ENCODE assay signal across 8 mouse cellular contexts in the genomic region with DNA sequence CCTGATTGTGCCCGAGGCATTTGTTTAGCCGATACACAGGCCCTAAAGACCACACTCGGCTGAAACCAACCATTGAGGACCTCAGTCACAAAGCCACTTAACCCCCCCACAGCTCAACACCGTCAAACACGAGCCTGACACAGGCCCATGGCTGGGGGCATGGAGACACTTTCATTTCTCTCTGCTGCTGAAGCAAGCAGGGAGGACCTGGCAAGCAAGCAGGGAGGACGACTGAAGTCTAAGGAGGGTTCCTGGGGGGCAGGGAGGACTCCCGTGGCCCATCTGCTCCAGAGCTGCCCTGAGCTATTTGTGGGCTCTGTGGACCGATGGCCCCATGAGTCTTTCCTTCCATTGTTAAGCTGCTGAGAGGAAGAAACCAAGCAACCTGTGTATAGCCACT. TPM values are rescaled to one million over a fixed set of nuclear protein-coding genes. Genes with fewer than 3 reads are reported as not detected.
DNase-seq lines count a peak whose midpoint lies in the region; ATAC-seq and TF ChIP-seq lines count a peak whose summit lies in the region.

No protein-coding gene starts in this region.

- no peak for DNase-seq in lung, adult 2 months
- DNase-seq in limb, embryonic 14.5 days (ENCODE audit: low spot score) = no peak
- peak; percentile 62 for DNase-seq in splenic B cell, adult 2 months (ENCODE audit: low read depth, low spot score)
- no peak for DNase-seq in right cerebral cortex, postnatal 36 days (ENCODE audit: low spot score in 2 of 2)
- no peak for DNase-seq in layer of hippocampus, adult 18-20 months (ENCODE audit: low spot score in 2 of 2)

- H3K4me3 ChIP-seq in lung, embryonic 16.5 days (ENCODE audit: low read length) = peak overlapping the region; percentile 4; the same call in 1 of the 2 replicates
- no peak overlapping the region for H3K4me3 ChIP-seq in lung, adult 2 months (replicated peaks; ENCODE audit: extremely low read depth, low read depth, low read length)
- no peak overlapping the region for H3K4me3 ChIP-seq in forebrain, embryonic 13.5 days
- H3K4me3 ChIP-seq in limb, embryonic 14.5 days (replicated peaks; ENCODE audit: low read length) = no peak overlapping the region

- no peaks in the 10 kb centered on the region for H3K9me3 ChIP-seq in lung, embryonic 16.5 days (ENCODE audit: control insufficient read depth, low read length)
- no peaks in the 10 kb centered on the region for H3K9me3 ChIP-seq in forebrain, embryonic 13.5 days (replicated peaks)
- no peaks in the 10 kb centered on the region for H3K9me3 ChIP-seq in limb, embryonic 14.5 days (ENCODE audit: control insufficient read depth, low read length)

- H3K27me3 ChIP-seq in lung, embryonic 16.5 days (ENCODE audit: control insufficient read depth, insufficient read depth, low read depth, low read length) = no peaks in the 10 kb centered on the region
- no peaks in the 10 kb centered on the region for H3K27me3 ChIP-seq in forebrain, embryonic 13.5 days
- H3K27me3 ChIP-seq in limb, embryonic 14.5 days (ENCODE audit: control insufficient read depth, insufficient read depth, low read length) = no peaks in the 10 kb centered on the region
- no peaks in the 10 kb centered on the region for H3K27me3 ChIP-seq in splenic B cell, adult 2 months (ENCODE audit: control insufficient read depth, insufficient read depth, low read length, poor library complexity, severe bottlenecking)

- peaks cover 55% of the 10 kb centered on the region for H3K4me1 ChIP-seq in lung, embryonic 16.5 days (replicated peaks; ENCODE audit: control insufficient read depth, insufficient read depth, low read length)
- peaks cover 27% of the 10 kb centered on the region for H3K4me1 ChIP-seq in lung, adult 2 months (ENCODE audit: control insufficient read depth, insufficient read depth, low read length)
- peaks cover 64% of the 10 kb centered on the region for H3K4me1 ChIP-seq in forebrain, embryonic 13.5 days
- H3K4me1 ChIP-seq in limb, embryonic 14.5 days (ENCODE audit: control insufficient read depth, insufficient read depth, low read length) = peaks cover 46% of the 10 kb centered on the region

- no peak for TF ChIP-seq POLR2A in lung, adult 2 months (IDR thresholded peaks at IDR 0.05; ENCODE audit: borderline replicate concordance, extremely low read depth, low read depth, low read length)
- no peak for TF ChIP-seq POLR2A in limb, embryonic 14.5 days (IDR thresholded peaks at IDR 0.05; ENCODE audit: borderline replicate concordance, extremely low read depth, insufficient read depth, insufficient read length)

- peak overlapping the region; percentile 96 for H3K27ac ChIP-seq in lung, embryonic 16.5 days (ENCODE audit: low read length)
- peak overlapping the region; percentile 90 for H3K27ac ChIP-seq in forebrain, embryonic 13.5 days
- H3K27ac ChIP-seq in limb, embryonic 14.5 days (replicated peaks; ENCODE audit: low read depth, low read length) = peak overlapping the region; percentile 80

- H3K4me2 ChIP-seq in lung, embryonic 16.5 days (ENCODE audit: low read depth, low read length) = peak overlapping the region; percentile 39
- peak overlapping the region; percentile 47 for H3K4me2 ChIP-seq in forebrain, embryonic 13.5 days
- 0 out of 2 replicates have a peak overlapping the region, but pooled peaks have one; percentile 10 for H3K4me2 ChIP-seq in limb, embryonic 14.5 days (replicated peaks; ENCODE audit: low read depth, low read length, severe bottlenecking)

- no peak for ATAC-seq in lung, embryonic 16.5 days (ENCODE audit: low read depth)
- ATAC-seq in forebrain, embryonic 13.5 days = no peak
- no peak for ATAC-seq in limb, embryonic 14.5 days (ENCODE audit: low FRiP score, low read depth)
- no peak for ATAC-seq in megakaryocyte progenitor cell, adult 5-6 weeks (replicated peaks; ENCODE audit: poor library complexity)

- peak overlapping the region; percentile 50 for H3K9ac ChIP-seq in lung, embryonic 16.5 days (ENCODE audit: low read length)
- peak overlapping the region; percentile 60 for H3K9ac ChIP-seq in forebrain, embryonic 13.5 days
- peak overlapping the region; percentile 18; the same call in 1 of the 2 replicates for H3K9ac ChIP-seq in limb, embryonic 14.5 days (ENCODE audit: low read depth, low read length, severe bottlenecking)

- H3K36me3 ChIP-seq in lung, embryonic 16.5 days (ENCODE audit: control insufficient read depth, insufficient read depth, low read length) = peaks cover 20% of the 10 kb centered on the region
- peaks cover 38% of the 10 kb centered on the region for H3K36me3 ChIP-seq in forebrain, embryonic 13.5 days (ENCODE audit: poor library complexity, severe bottlenecking)
- peaks cover 36% of the 10 kb centered on the region for H3K36me3 ChIP-seq in limb, embryonic 14.5 days (ENCODE audit: control insufficient read depth, insufficient read depth, low read length)
- peaks cover 7% of the 10 kb centered on the region for H3K36me3 ChIP-seq in splenic B cell, adult 2 months (ENCODE audit: control insufficient read depth, insufficient read depth, low read length, poor library complexity, severe bottlenecking)

- TF ChIP-seq CTCF in lung, adult 2 months (IDR thresholded peaks at IDR 0.05; ENCODE audit: insufficient read depth, low read length) = no peak

- 19% methylated on average over 8 of the region's 8 CpGs for WGBS in lung, embryonic 16.5 days
- 22% methylated on average over 8 of the region's 8 CpGs for WGBS in lung, adult 2 months
- 7% methylated on average over 8 of the region's 8 CpGs for WGBS in forebrain, embryonic 13.5 days
- 25% methylated on average over 8 of the region's 8 CpGs for WGBS in limb, embryonic 14.5 days

RNA-seq across cellular contexts. Expression of gene Vps37b, which starts 20.1 kb away (rescaled TPM):
- polyA plus RNA-seq in lung, embryonic 16.5 days (2015; fragmentation: Nextera tagmentation; extraction: Ambion mirVana) = 39.2 and 41.6 TPM in 2 replicates
- 36.6 and 39.3 TPM in 2 replicates for polyA plus RNA-seq in lung, adult 2 months (2012; rRNA removed)
- polyA plus RNA-seq in forebrain, embryonic 13.5 days (2015; fragmentation: Nextera tagmentation; extraction: Ambion mirVana) = 86.5 and 92.2 TPM in 2 replicates
- polyA plus RNA-seq in limb, embryonic 14.5 days (2012; rRNA removed) = 44.2 and 54.9 TPM in 2 replicates
- 29.3 and 34.4 TPM in 2 replicates for polyA plus RNA-seq in limb, embryonic 14.5 days (2014; fragmentation: Nextera tagmentation; extraction: Ambion mirVana)
- 11.4 and 14.8 TPM in 2 replicates for total RNA-seq in megakaryocyte progenitor cell, adult 5-6 weeks (2015)
- total RNA-seq in megakaryocyte progenitor cell, adult 5-6 weeks (2017) = 15.2 and 15.6 TPM in 2 replicates
- total RNA-seq in layer of hippocampus, adult 18-20 months (2021) = 10 to 100 TPM; 38.0 to 43.9 TPM

RNA-seq across cellular contexts. Expression of gene Hip1r, which starts 38.5 kb away (rescaled TPM):
- 13.8 and 14.5 TPM in 2 replicates for polyA plus RNA-seq in lung, embryonic 16.5 days (2015; fragmentation: Nextera tagmentation; extraction: Ambion mirVana)
- 31.9 and 36.4 TPM in 2 replicates for polyA plus RNA-seq in lung, adult 2 months (2012; rRNA removed)
- 16.2 and 16.8 TPM in 2 replicates for polyA plus RNA-seq in forebrain, embryonic 13.5 days (2015; fragmentation: Nextera tagmentation; extraction: Ambion mirVana)
- polyA plus RNA-seq in limb, embryonic 14.5 days (2012; rRNA removed) = 10.6 and 12.3 TPM in 2 replicates
- 8.7 and 9.9 TPM in 2 replicates for polyA plus RNA-seq in limb, embryonic 14.5 days (2014; fragmentation: Nextera tagmentation; extraction: Ambion mirVana)
- 4.9 and 6.9 TPM in 2 replicates for total RNA-seq in megakaryocyte progenitor cell, adult 5-6 weeks (2015)
- 14.2 and 16.0 TPM in 2 replicates for total RNA-seq in megakaryocyte progenitor cell, adult 5-6 weeks (2017)
- 10 to 100 TPM; 46.3 to 48.5 TPM for total RNA-seq in layer of hippocampus, adult 18-20 months (2021)
